Mouse (Mus musculus): Measurements from ENCODE around the gene BC049352.

Gene BC049352

GRCm38 (mm10) chr9:45291481-45292168, 109.8 kb downstream of the BC049352 start:
- DNase-seq (ENCODE audit: low read depth in 2 of 2, low spot score in 2 of 2), result no peak

- no peak for DNase-seq (ENCODE audit: low read depth in 2 of 2, low spot score in 2 of 2)
These were observed 112.6 kb downstream of the BC049352 start for GRCm38 (mm10) chr9:45294210-45295011.

DNA sequence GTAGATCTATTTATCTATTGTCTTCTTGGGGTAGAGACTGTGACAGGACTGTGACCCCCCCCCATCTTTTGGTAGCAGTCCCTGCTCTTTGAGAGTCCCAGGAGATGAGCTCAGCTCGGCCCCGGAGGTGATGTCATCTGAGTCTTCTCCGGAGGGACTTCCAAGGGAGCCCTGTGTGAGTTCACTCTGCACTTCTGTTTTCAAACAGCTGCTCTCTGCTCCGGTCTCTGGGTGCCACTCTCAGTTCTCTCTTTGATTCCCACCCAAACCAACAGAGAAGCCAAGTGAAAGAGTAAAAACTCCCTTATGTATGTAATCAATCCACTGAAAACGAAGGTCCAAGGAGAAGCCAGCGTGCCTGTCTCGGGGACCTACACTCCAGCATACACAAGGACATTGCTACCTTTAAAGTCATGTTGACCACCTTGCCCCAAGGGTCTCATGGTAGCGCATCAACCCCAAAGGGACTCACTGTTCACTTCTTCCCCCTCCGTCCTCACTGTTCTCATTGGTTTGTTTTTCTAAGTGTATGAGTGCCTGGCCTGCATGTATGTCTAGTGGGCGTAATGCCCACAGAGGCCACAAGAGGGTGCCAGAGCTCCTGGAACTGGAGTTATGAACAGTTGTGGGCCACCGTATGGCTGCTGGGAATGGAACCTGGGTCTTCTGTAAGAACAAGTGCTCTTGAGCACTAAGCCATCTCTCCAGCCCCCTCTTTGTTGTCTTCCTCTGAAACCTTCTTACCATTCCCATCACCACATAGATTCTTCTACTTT, 117.6 kb downstream of the BC049352 start:
- peak; percentile 42 to 62 for DNase-seq (ENCODE audit: low read depth in 2 of 2, low spot score in 2 of 2)
